Comparison of ENCODE assay signal across 11 mouse cellular contexts in the genomic region with DNA sequence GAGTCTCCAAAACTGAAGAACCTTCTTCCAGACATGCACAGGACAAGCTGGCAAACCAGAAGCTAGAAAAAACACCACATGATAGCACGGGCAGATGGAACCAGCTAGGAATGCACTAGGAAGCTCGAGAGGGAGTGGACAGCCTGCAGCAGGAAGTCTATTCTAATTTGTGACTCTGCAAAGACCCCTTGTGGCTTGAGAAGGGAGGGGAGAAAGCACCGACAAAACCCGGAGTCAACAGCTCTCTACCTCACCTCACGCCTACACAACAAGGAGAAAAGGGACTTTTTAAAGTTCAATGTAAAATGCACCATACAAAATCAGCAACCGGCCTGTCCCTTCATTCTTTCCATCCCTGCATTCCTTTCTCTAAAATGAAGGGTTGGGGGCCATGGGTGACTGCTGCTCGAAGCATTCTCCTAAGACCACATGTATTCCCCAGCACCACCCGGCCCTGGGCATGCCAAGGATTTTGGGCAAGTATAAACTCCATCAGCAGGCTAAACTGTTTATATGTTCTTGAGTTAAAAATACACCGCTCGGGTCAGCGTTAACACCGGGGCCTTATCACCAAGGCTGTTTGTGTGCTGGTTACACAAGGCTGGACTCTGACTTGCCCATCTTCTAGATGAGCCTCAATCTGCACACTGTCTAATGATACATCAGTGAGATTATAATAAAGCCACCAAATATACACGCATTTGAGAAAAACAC. TPM values are rescaled to one million over a fixed set of nuclear protein-coding genes. Genes with fewer than 3 reads are reported as not detected.
A peak's percentile ranks its signal among the peaks of the same experiment; 100 is the strongest.
DNase-seq lines count a peak whose midpoint lies in the region; ATAC-seq and TF ChIP-seq lines count a peak whose summit lies in the region.
"Had no signal": no experiment of that assay in that cellular context is flagged by ENCODE, and none has a peak within 500 bp of the region (broad histone marks: within the 10 kb centered on the region; RNA-seq: fewer than 3 reads in every experiment).

No protein-coding gene starts in this region.

- no peak for TF ChIP-seq CTCF in lung, embryonic 14.5 days (IDR thresholded peaks at IDR 0.05; ENCODE audit: low read depth)
- no peak for TF ChIP-seq CTCF in small intestine, adult 2 months (IDR thresholded peaks at IDR 0.05; ENCODE audit: extremely low read depth, insufficient read length, insufficient replicate concordance, low read depth, low read length)

- no peaks in the 10 kb centered on the region for H3K27me3 ChIP-seq in lung, embryonic 14.5 days (ENCODE audit: insufficient read depth, low read length)
- H3K27me3 ChIP-seq in small intestine, adult 2 months (ENCODE audit: control insufficient read depth, insufficient read depth, low read length): no peaks in the 10 kb centered on the region
- H3K27me3 ChIP-seq in kidney, embryonic 15.5 days: no peaks in the 10 kb centered on the region
- H3K27me3 ChIP-seq: embryonic facial prominence, embryonic 12.5 days had no signal

- DNase-seq in lung, embryonic 14.5 days: peak; percentile 46
- no peak for DNase-seq in lung, postnatal 10 days
- peak; percentile 48 to 62 for DNase-seq in cerebellum, adult 18-20 months
- DNase-seq in heart, postnatal 10 days: peak; percentile 45 to 50
- no peak for DNase-seq in gastrocnemius, postnatal 36 days
- DNase-seq: kidney, adult 2 months had no signal

- H3K27ac ChIP-seq in lung, embryonic 14.5 days (ENCODE audit: low read depth): no peak overlapping the region
- peak overlapping the region; percentile 55 for H3K27ac ChIP-seq in small intestine, adult 2 months (ENCODE audit: insufficient read depth, low read depth, low read length)
- H3K27ac ChIP-seq in kidney, embryonic 15.5 days: no peak overlapping the region
- H3K27ac ChIP-seq: embryonic facial prominence, embryonic 12.5 days; macrophage had no signal

- intact Hi-C loops in heart, postnatal 10 days (cut with DNase I): no loop called here
- intact Hi-C loops in gastrocnemius, postnatal 36 days (cut with DNase I): no loop called here

- ATAC-seq in lung, embryonic 14.5 days (ENCODE audit: insufficient read depth): no peak
- no peak for ATAC-seq in kidney, embryonic 15.5 days (replicated peaks; ENCODE audit: low FRiP score)
- no peak for ATAC-seq in megakaryocyte, adult 5-6 weeks (ENCODE audit: poor library complexity, severe bottlenecking)

- no peak overlapping the region for H3K4me3 ChIP-seq in lung, embryonic 14.5 days (ENCODE audit: low read depth, low read length)
- H3K4me3 ChIP-seq in small intestine, adult 2 months (ENCODE audit: low read depth, low read length): no peak overlapping the region
- no peak overlapping the region for H3K4me3 ChIP-seq in kidney, embryonic 15.5 days (replicated peaks)
- H3K4me3 ChIP-seq: embryonic facial prominence, embryonic 12.5 days had no signal

- no peaks in the 10 kb centered on the region for H3K36me3 ChIP-seq in lung, embryonic 14.5 days (ENCODE audit: insufficient read depth)
- H3K36me3 ChIP-seq in small intestine, adult 2 months (ENCODE audit: control insufficient read depth, insufficient read depth, low read length): no peaks in the 10 kb centered on the region
- no peaks in the 10 kb centered on the region for H3K36me3 ChIP-seq in kidney, embryonic 15.5 days
- H3K36me3 ChIP-seq: embryonic facial prominence, embryonic 12.5 days had no signal

- no peak for TF ChIP-seq POLR2A in small intestine, adult 2 months (IDR thresholded peaks at IDR 0.05; ENCODE audit: low read depth, low read length)

- 0 out of 2 replicates have a peak overlapping the region, but pooled peaks have one; percentile 8 for H3K4me2 ChIP-seq in lung, embryonic 14.5 days
- no peak overlapping the region for H3K4me2 ChIP-seq in kidney, embryonic 15.5 days
- H3K4me2 ChIP-seq: embryonic facial prominence, embryonic 12.5 days had no signal

- H3K9ac ChIP-seq in lung, embryonic 14.5 days: no peak overlapping the region
- no peak overlapping the region for H3K9ac ChIP-seq in kidney, embryonic 15.5 days
- H3K9ac ChIP-seq: embryonic facial prominence, embryonic 12.5 days had no signal

- H3K4me1 ChIP-seq in lung, embryonic 14.5 days (ENCODE audit: insufficient read depth): peaks cover 26% of the 10 kb centered on the region
- H3K4me1 ChIP-seq in small intestine, adult 2 months (ENCODE audit: control insufficient read depth, insufficient read depth, insufficient read length, low read length): peaks cover 63% of the 10 kb centered on the region
- peaks cover 62% of the 10 kb centered on the region for H3K4me1 ChIP-seq in kidney, embryonic 15.5 days

- H3K9me3 ChIP-seq in lung, embryonic 14.5 days (ENCODE audit: low read depth, low read length): no peaks in the 10 kb centered on the region
- no peaks in the 10 kb centered on the region for H3K9me3 ChIP-seq in kidney, embryonic 15.5 days (replicated peaks)
- H3K9me3 ChIP-seq: embryonic facial prominence, embryonic 12.5 days had no signal

- WGBS in lung, embryonic 14.5 days: 23% methylated on average over 13 of the region's 13 CpGs
- 9% methylated on average over 13 of the region's 13 CpGs for WGBS in small intestine, adult 2 months
- WGBS in kidney, embryonic 15.5 days: 46% methylated on average over 13 of the region's 13 CpGs

RNA-seq across cellular contexts. Expression of a gene that starts 15.0 kb away (rescaled TPM):
- polyA plus RNA-seq in lung, embryonic 14.5 days (2014; fragmentation: Nextera tagmentation; extraction: Ambion mirVana): 11.5 and 13.5 TPM in 2 replicates
- total RNA-seq in heart, postnatal 10 days (2021): 10 to 100 TPM; 27.3 to 27.7 TPM
- polyA plus RNA-seq in small intestine, adult 2 months (2012; rRNA removed): 20.5 and 29.8 TPM in 2 replicates
- 10 to 100 TPM; 49.2 to 51.2 TPM for total RNA-seq in gastrocnemius, postnatal 36 days (2021)
- polyA plus RNA-seq in kidney, embryonic 15.5 days (2015; fragmentation: Nextera tagmentation; extraction: Ambion mirVana): 7.3 and 8.1 TPM in 2 replicates
- total RNA-seq in megakaryocyte, adult 5-6 weeks (2015): 0.50 TPM in 1 of 2 replicates, not detected in the other
- total RNA-seq in megakaryocyte, adult 5-6 weeks (2017): 0.04 TPM in 2 replicates

Comparison
In these comparisons a context has a peak if more than half of its experiments do, and no peak if none do; other contexts are left out.
1. DNase-seq: peak in lung, embryonic 14.5 days (single experiment), cerebellum, adult 18-20 months (2 of 2) and heart, postnatal 10 days (2 of 2); none in lung, postnatal 10 days (single experiment) and gastrocnemius, postnatal 36 days (0 of 2).
2. RNA of a gene that starts 15.0 kb away (total RNA-seq): 49.2 to 51.2 TPM in gastrocnemius, postnatal 36 days and 27.3 to 27.7 TPM in heart, postnatal 10 days; 0.04 to 0.50 TPM in megakaryocyte, adult 5-6 weeks; every median in the first group is over 10 times any median in the second.